Mouse (Mus musculus): ENCODE results near the gene Slc35e3.
"Not testable (repeated sequence)": the region's sequence is repeated elsewhere in the genome, so short reads cannot be mapped to it uniquely, and the experiment has no call there.

Gene Slc35e3

GRCm38 (mm10) chr10:117762966-117763365 lies 16.8 kb upstream of the Slc35e3 start:
- no peak for DNase-seq (ENCODE audit: inconsistent age in 2 of 2, low spot score in 1 of 2)

DNA sequence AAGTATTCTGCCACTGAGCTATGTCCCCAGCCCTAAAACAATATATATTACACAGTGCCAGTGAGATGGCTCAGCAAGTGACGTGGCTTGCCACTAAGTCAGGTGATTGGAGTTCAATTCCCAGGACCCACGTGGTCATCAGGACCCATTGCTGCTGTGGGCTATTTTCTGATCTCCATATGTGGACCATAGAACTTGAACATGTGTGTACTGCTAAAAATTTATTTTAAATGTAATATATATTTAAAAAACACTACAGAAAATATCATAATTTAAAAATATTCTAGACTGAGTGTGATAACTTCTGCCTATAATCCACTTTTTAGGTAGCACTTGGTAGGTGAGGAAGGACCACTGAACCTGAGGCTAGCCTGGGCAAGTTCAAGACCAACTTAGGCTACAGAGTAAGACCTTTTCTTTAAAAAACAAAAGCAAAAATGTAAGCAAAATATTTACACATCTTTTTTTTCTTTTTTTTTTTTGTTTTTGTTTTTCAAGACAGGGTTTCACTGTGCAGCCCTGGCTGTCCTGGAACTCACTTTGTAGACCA lies 16.2 kb upstream of the Slc35e3 start:
- DNase-seq (ENCODE audit: inconsistent age in 2 of 2, low spot score in 1 of 2), result no peak

- no peak for DNase-seq (ENCODE audit: inconsistent age in 2 of 2, low spot score in 1 of 2)
These were observed 15.4 kb upstream of the Slc35e3 start for GRCm38 (mm10) chr10:117761551-117761950.

- DNase-seq (ENCODE audit: inconsistent age in 2 of 2, low spot score in 1 of 2), result no peak
These were observed 14.7 kb upstream of the Slc35e3 start for GRCm38 (mm10) chr10:117760831-117761335.

DNA sequence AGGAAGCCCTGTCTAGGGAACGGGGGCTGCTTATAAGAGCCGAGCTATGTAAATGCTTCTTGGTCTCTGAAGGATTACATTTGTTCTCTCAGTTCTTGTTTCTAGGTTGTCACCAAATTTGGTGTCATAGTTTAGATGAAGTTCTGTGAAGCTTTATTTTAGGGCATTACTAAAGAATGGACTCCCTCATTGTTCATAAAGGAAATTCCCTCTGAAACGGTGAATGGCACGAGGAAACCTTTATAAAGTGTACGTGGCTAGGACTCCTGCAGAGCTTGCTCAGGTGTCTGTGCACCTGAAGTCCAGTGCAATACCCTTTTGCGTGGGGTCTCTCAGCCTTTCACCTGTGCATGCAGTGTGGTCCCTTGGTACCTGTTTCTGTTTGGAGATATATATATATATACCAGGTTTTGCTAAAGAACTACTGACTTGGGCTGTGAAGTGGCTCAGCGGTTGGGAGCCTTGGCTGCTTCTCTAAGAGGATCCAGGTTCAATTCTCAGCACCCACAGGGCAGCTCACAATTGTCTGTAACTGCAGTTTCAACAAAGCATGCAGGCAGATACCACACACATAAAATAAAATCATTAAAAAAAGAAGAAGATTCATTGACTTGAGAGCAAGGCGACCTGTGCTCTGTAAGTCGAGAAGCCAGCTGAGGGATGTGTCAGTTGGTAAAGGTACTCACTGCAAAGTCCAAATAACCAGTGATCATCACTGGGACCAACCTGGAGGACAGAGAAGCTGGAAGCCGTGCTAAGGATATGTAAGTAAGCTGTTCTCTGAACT lies 13.9 kb upstream of the Slc35e3 start:
- no peak for DNase-seq (ENCODE audit: inconsistent age in 2 of 2, low spot score in 1 of 2)

GRCm38 (mm10) chr10:117758749-117759727 lies 12.9 kb upstream of the Slc35e3 start:
- no peak for DNase-seq (ENCODE audit: inconsistent age in 2 of 2, low spot score in 1 of 2)

DNA sequence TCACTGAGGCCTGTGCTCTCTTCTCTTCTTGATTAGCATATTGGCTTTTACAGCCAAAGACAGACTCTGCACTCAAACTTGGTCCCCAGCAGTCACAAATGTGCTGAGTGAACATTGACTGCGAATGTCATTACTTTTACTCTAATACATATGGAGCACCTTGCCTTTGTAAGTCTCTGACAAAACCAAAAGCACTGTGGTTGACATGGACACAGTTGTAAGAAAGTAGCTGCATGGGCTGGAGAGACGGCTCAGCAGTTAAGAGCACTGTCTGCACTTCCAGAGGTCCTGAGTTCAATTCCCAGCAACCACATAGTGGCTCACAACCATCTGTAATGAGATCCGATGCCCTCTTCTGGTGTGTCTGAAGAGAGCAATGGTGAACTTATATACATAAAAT lies 12.2 kb upstream of the Slc35e3 start:
- DNase-seq (ENCODE audit: inconsistent age in 2 of 2, low spot score in 1 of 2), result not testable (repeated sequence)

GRCm38 (mm10) chr10:117757796-117758342 lies 11.7 kb upstream of the Slc35e3 start:
- DNase-seq (ENCODE audit: inconsistent age in 2 of 2, low spot score in 1 of 2), result no peak

- no peak for DNase-seq (ENCODE audit: inconsistent age in 2 of 2, low spot score in 1 of 2)
These were observed 11.1 kb upstream of the Slc35e3 start for GRCm38 (mm10) chr10:117757259-117757658.

- no peak for DNase-seq (ENCODE audit: inconsistent age in 2 of 2, low spot score in 1 of 2)
These were observed 10.6 kb upstream of the Slc35e3 start for GRCm38 (mm10) chr10:117756784-117757183.

DNA sequence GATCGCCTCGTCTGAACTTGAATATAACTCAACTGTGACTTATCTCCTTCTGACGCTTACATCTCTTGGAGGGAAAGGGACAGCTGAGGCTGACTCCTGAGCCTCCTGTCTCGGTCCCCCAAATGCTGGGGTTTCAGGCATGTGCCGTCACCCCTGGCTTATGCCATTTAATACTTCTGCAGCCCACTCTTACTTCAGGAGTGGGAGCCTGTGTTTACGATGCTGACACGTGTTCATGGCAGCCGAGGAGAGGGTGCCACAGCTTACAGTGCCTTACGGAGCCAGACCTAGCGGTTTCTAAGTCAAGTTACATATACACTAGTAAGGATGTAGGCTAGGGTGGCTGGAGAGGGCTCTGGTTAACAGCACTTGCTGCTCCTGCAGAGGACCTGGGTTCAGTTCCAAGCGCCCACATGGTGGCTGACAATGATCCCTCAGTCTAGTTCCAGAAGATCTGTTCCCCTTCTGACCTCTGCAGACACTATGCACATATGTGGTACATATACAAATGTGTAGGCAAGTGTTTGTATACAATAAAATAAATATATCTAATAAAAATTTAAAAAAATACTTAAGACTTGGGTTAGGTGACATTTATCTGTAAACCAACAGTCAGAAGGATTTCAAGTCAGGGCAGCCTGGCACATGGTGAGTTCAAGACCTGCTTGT lies 9.8 kb upstream of the Slc35e3 start:
- DNase-seq (ENCODE audit: inconsistent age in 2 of 2, low spot score in 1 of 2), result no peak

- no peak for DNase-seq (ENCODE audit: inconsistent age in 2 of 2, low spot score in 1 of 2)
These were observed 9.1 kb upstream of the Slc35e3 start for GRCm38 (mm10) chr10:117755086-117755798.

- DNase-seq (ENCODE audit: inconsistent age in 2 of 2, low spot score in 1 of 2), result no peak
These were observed 8.4 kb upstream of the Slc35e3 start for GRCm38 (mm10) chr10:117754609-117754940.

DNA sequence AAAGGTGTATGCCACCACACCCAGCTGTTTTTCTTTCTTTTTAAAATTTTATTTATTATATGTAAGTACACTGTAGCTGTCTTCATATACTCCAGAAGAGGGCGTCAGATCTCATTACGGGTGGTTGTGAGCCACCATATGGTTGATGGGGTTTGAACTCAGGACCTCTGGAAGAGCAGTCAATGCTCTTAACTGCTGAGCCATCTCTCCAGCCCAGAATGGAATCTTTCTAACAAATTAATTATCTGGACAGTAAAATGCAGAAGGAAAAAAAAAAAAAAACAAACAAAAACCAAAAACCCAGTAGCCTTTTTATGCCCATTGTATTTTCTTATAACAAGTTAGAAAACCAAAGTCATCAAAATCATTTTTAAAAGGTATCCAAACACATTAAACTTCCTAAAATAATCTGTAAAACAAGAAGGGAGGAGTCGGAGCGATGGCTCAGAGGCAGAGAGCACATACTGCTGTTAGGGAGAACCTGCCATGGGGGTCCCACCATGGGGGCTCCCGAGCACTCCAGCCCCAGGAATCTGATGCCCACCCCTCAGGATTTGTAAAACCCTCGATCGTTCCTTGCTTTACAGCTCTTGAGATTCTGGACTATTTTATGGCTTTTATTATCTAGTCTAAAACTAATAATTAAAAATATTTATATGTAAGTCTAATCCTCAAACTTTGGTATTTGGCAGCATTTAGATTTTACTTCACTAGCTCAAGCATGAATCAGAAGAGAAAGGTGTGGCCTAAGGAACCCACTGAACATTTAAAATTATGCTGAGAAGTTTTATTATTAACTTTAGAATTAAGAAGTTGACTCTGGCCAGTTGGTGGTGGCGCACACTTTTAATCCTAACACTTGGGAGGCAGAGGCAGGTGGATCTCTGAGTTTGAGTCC lies 7.8 kb upstream of the Slc35e3 start:
- no peak for DNase-seq (ENCODE audit: inconsistent age in 2 of 2, low spot score in 1 of 2)

DNA sequence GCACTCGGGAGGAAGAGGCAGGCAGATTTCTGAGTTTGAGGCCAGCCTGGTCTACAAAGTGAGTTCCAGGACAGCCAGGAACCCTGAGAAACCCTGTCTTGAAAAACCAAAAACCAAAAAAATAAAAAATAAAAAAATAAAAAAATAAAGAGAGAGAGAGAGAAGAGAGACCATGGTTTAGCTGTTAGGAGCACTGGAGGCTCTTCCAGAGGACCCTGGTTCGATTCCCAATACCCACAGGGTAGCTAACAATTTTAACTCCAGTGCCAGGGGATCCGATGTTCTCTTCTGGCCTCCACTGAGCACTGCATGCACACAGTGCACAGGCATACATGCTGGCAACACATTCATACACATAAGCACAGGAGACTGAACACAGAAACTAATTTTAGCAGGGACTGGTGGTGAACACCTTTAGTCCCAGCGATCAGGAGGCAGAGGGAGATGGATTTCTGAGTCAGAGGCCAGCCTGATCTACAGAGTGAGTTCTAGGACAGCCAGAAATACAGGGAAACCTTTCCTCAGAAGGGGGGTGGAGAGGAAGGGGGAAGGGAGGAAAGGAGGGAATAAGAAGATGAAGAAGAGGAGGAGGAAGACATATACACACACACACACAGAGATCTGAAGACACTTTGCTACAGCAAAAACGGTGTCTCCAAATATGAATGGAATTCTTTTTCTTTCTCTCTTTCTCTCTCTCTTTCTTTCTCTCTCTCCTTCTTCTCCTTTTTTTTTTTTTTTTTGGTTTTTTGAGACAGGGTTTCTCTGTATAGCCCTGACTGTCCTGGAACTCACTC lies 6.9 kb upstream of the Slc35e3 start:
- no peak for DNase-seq (ENCODE audit: inconsistent age in 2 of 2, low spot score in 1 of 2)

DNA sequence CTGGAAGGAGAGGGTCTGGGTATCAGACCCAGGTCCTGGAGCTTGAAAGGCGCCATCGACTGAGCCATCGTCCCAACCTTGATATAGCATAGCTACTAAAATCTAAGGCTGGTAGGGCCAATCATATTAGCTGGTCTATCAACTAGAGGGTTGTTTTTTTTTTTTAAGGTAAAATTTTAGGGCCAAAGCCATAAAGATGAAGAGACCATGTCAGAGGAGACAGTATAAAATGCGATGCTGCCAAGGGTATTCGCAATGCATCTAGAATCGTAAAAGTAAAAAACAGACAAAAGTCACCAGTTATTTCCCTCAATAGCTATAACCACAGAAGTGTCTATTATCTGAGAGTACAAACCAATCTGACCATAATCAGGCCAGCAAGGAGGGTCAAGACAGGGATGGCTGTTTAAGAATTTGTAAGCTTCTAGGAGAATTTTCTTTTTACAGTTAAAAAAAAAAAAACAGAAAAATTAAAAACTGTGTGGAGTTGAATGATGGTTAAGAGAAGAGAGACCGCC lies 6.2 kb upstream of the Slc35e3 start:
- no peak for DNase-seq (ENCODE audit: inconsistent age in 2 of 2, low spot score in 1 of 2)

- no peak for DNase-seq (ENCODE audit: inconsistent age in 2 of 2, low spot score in 1 of 2)
These were observed 5.6 kb upstream of the Slc35e3 start for GRCm38 (mm10) chr10:117751744-117752143.

DNA sequence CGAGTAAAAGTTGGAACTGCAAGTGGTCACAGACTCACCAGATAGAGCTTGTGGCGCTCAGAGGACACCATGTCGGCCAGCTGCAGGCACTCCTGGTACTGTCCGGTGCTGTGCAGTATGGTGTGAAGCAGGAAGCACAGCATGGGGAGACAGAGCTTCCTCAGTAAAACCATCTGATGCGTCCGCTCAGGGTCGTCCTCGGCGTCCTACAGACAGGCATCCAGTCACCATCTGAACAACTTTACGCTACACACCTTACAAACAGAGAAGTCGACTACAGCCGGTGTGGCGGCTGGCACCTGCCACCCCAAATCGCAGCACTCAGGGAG lies 5.1 kb upstream of the Slc35e3 start:
- no peak for DNase-seq (ENCODE audit: inconsistent age in 2 of 2, low spot score in 1 of 2)

All from adrenal gland, adult (tissue).